Mouse (Mus musculus) lung, embryonic 15.5 days (tissue): Measurements from ENCODE around the gene Atg10. TPM values are rescaled to one million over a fixed set of nuclear protein-coding genes. Genes with fewer than 3 reads are reported as not detected.

ENCODE experiments used
- ATAC-seq: fragments of 200-750 bp; cut with Nextera tagmentation; 2 replicates; pipeline ENCODE4 v1.8.0; 2017; ENCODE audit warnings: moderate number of reproducible peaks, borderline replicate concordance; ENCODE audit not compliant: low FRiP score, low TSS enrichment; ENCODE audit errors: extremely low read depth
- H3K27ac ChIP-seq: fragments of 300-500 bp; sonication (generic); 2 replicates; pipeline ENCODE4 v1.5.1; 2015; ENCODE audit warnings: moderate library complexity, mild to moderate bottlenecking, inconsistent platforms
- H3K27me3 ChIP-seq: fragments of 300-500 bp; sonication (generic); 2 replicates; pipeline ENCODE4 v1.6.1; 2015; ENCODE audit warnings: inconsistent platforms
- H3K36me3 ChIP-seq: fragments of 300-500 bp; sonication (generic); 2 replicates; pipeline ENCODE4 v1.6.1; 2015; ENCODE audit warnings: inconsistent platforms
- H3K4me1 ChIP-seq: fragments of 300-500 bp; sonication (generic); 2 replicates; pipeline ENCODE4 v1.6.1; 2015; ENCODE audit warnings: inconsistent platforms
- H3K4me2 ChIP-seq: fragments of 300-500 bp; sonication (generic); 2 replicates; pipeline ENCODE4 v1.6.1; 2015; ENCODE audit warnings: inconsistent platforms, mild to moderate bottlenecking, moderate library complexity
- H3K4me3 ChIP-seq: fragments of 300-500 bp; sonication (generic); 2 replicates; pipeline ENCODE4 v1.5.1; 2015; ENCODE audit warnings: mild to moderate bottlenecking, inconsistent platforms
- H3K9ac ChIP-seq: fragments of 300-500 bp; sonication (generic); 2 replicates; pipeline ENCODE4 v1.6.1; 2015; ENCODE audit warnings: inconsistent platforms
- H3K9me3 ChIP-seq: fragments of 300-500 bp; sonication (generic); 2 replicates; pipeline ENCODE4 v1.6.1; 2016; ENCODE audit warnings: inconsistent platforms
- WGBS: fragments of 180-500 bp; shearing (Covaris S2); methylation state at CpG from one replicate; pipeline ENCODE4 v1.1.7; 2015; 5-methylcytosine and 5-hydroxymethylcytosine counted together
- polyA plus RNA-seq: library from polyadenylated mRNA; unstranded; fragments of >200 nt; fragmentation: Nextera tagmentation; extraction: Ambion mirVana; gene quantifications from 2 replicates; pipeline ENCODE4 v1.2.1, GENCODE M21; 2015

The Atg10 gene
- polyA plus RNA-seq, 1 experiment from 2014 or later, result 15.8 TPM

- WGBS, result 81% methylated on average over 8 of the region's 8 CpGs
- H3K9ac ChIP-seq, result no peak overlapping the region
- no peak overlapping the region for H3K4me2 ChIP-seq
- no peak for ATAC-seq
- no peaks in the 10 kb centered on the region for H3K36me3 ChIP-seq
- no peaks in the 10 kb centered on the region for H3K27me3 ChIP-seq
- no peak overlapping the region for H3K4me3 ChIP-seq
- H3K9me3 ChIP-seq, result no peaks in the 10 kb centered on the region
- H3K27ac ChIP-seq, result no peak overlapping the region
- H3K4me1 ChIP-seq, result no peaks in the 10 kb centered on the region
Measured at GRCm38 (mm10) chr13:91212958-91213357, 10.8 kb downstream of the Atg10 start.

- Histone ChIP-seq H3K27ac (no peak overlapping the region), H3K9me3 (no peaks in the 10 kb centered on the region), H3K27me3 (no peaks in the 10 kb centered on the region), H3K36me3 (no peaks in the 10 kb centered on the region), H3K4me3 (no peak overlapping the region), H3K9ac (no peak overlapping the region), H3K4me1 (no peaks in the 10 kb centered on the region), H3K4me2 (no peak overlapping the region)
- ATAC-seq, result no peak
- 82% methylated on average over 5 of the region's 5 CpGs for WGBS
Measured at GRCm38 (mm10) chr13:91206237-91206636, 17.5 kb downstream of the Atg10 start.

GRCm38 (mm10) chr13:91202564-91202963, 21.2 kb downstream of the Atg10 start:
- H3K27ac ChIP-seq, result no peak overlapping the region
- no peak overlapping the region for H3K4me2 ChIP-seq
- H3K4me1 ChIP-seq, result no peaks in the 10 kb centered on the region
- no peak for ATAC-seq
- no peak overlapping the region for H3K4me3 ChIP-seq
- no peaks in the 10 kb centered on the region for H3K9me3 ChIP-seq
- H3K27me3 ChIP-seq, result no peaks in the 10 kb centered on the region
- WGBS, result 66% methylated on average over 7 of the region's 7 CpGs
- H3K36me3 ChIP-seq, result no peaks in the 10 kb centered on the region
- H3K9ac ChIP-seq, result no peak overlapping the region

GRCm38 (mm10) chr13:91187378-91188234, 36.2 kb downstream of the Atg10 start:
- no peaks in the 10 kb centered on the region for H3K36me3 ChIP-seq
- ATAC-seq, result no peak
- H3K4me3 ChIP-seq, result no peak overlapping the region
- no peaks in the 10 kb centered on the region for H3K9me3 ChIP-seq
- no peak overlapping the region for H3K27ac ChIP-seq
- WGBS, result 75% methylated on average over 13 of the region's 13 CpGs
- no peaks in the 10 kb centered on the region for H3K27me3 ChIP-seq
- no peak overlapping the region for H3K9ac ChIP-seq
- H3K4me2 ChIP-seq, result no peak overlapping the region
- no peaks in the 10 kb centered on the region for H3K4me1 ChIP-seq

GRCm38 (mm10) chr13:91185248-91185867, 38.4 kb downstream of the Atg10 start:
- H3K27me3 ChIP-seq, result no peaks in the 10 kb centered on the region
- ATAC-seq, result no peak
- no peak overlapping the region for H3K9ac ChIP-seq
- no peak overlapping the region for H3K4me2 ChIP-seq
- WGBS, result 69% methylated on average over 3 of the region's 3 CpGs
- no peak overlapping the region for H3K4me3 ChIP-seq
- no peaks in the 10 kb centered on the region for H3K4me1 ChIP-seq
- H3K9me3 ChIP-seq, result no peaks in the 10 kb centered on the region
- H3K27ac ChIP-seq, result no peak overlapping the region
- no peaks in the 10 kb centered on the region for H3K36me3 ChIP-seq

- Histone ChIP-seq H3K27me3 (no peaks in the 10 kb centered on the region), H3K9me3 (no peaks in the 10 kb centered on the region), H3K36me3 (no peaks in the 10 kb centered on the region), H3K9ac (no peak overlapping the region), H3K4me2 (no peak overlapping the region), H3K27ac (no peak overlapping the region), H3K4me3 (no peak overlapping the region), H3K4me1 (no peaks in the 10 kb centered on the region)
- WGBS, result 69% methylated on average over 3 of the region's 3 CpGs
- no peak for ATAC-seq
Measured at GRCm38 (mm10) chr13:91184226-91184625, 39.5 kb downstream of the Atg10 start.

- Histone ChIP-seq H3K9me3 (no peaks in the 10 kb centered on the region), H3K27me3 (no peaks in the 10 kb centered on the region), H3K4me2 (no peak overlapping the region), H3K4me1 (no peaks in the 10 kb centered on the region), H3K36me3 (no peaks in the 10 kb centered on the region), H3K9ac (no peak overlapping the region), H3K4me3 (no peak overlapping the region), H3K27ac (no peak overlapping the region)
- 84% methylated on average over 8 of the region's 8 CpGs for WGBS
- no peak for ATAC-seq
Measured at GRCm38 (mm10) chr13:91180364-91180763, 43.4 kb downstream of the Atg10 start.

GRCm38 (mm10) chr13:91179174-91179899, 44.4 kb downstream of the Atg10 start:
- H3K27ac ChIP-seq, result no peak overlapping the region
- no peak overlapping the region for H3K9ac ChIP-seq
- no peaks in the 10 kb centered on the region for H3K36me3 ChIP-seq
- no peak overlapping the region for H3K4me2 ChIP-seq
- H3K9me3 ChIP-seq, result no peaks in the 10 kb centered on the region
- H3K27me3 ChIP-seq, result no peaks in the 10 kb centered on the region
- no peak for ATAC-seq
- 66% methylated on average over 8 of the region's 8 CpGs for WGBS
- no peaks in the 10 kb centered on the region for H3K4me1 ChIP-seq
- H3K4me3 ChIP-seq, result no peak overlapping the region

GRCm38 (mm10) chr13:91178428-91179160, 45.2 kb downstream of the Atg10 start:
- Histone ChIP-seq H3K27me3 (no peaks in the 10 kb centered on the region), H3K27ac (no peak overlapping the region), H3K4me3 (no peak overlapping the region), H3K9ac (no peak overlapping the region), H3K36me3 (no peaks in the 10 kb centered on the region), H3K4me1 (no peaks in the 10 kb centered on the region), H3K9me3 (no peaks in the 10 kb centered on the region), H3K4me2 (no peak overlapping the region)
- 68% methylated on average over 9 of the region's 9 CpGs for WGBS
- ATAC-seq, result no peak

- 75% methylated on average over 3 of the region's 3 CpGs for WGBS
Measured at GRCm38 (mm10) chr13:91175347-91175746, 48.4 kb downstream of the Atg10 start.

GRCm38 (mm10) chr13:91171766-91172491, 51.8 kb downstream of the Atg10 start:
- Histone ChIP-seq H3K4me1 (peaks cover under 1% of the 10 kb centered on the region; the same call in 1 of the 2 replicates), H3K36me3 (no peaks in the 10 kb centered on the region), H3K9me3 (no peaks in the 10 kb centered on the region), H3K9ac (no peak overlapping the region), H3K27me3 (no peaks in the 10 kb centered on the region), H3K4me3 (no peak overlapping the region), H3K27ac (no peak overlapping the region), H3K4me2 (no peak overlapping the region)
- no peak for ATAC-seq
- 76% methylated on average over 15 of the region's 15 CpGs for WGBS

More at GRCm38 (mm10) chr13:91175347-91175746, 48.4 kb downstream of the Atg10 start:
- no peak overlapping the region for H3K27ac ChIP-seq
- no peaks in the 10 kb centered on the region for H3K36me3 ChIP-seq
- H3K27me3 ChIP-seq, result no peaks in the 10 kb centered on the region
- ATAC-seq, result no peak
- H3K4me2 ChIP-seq, result no peak overlapping the region
- H3K4me1 ChIP-seq, result no peaks in the 10 kb centered on the region
- no peaks in the 10 kb centered on the region for H3K9me3 ChIP-seq
- no peak overlapping the region for H3K9ac ChIP-seq
- H3K4me3 ChIP-seq, result no peak overlapping the region
